Mouse (Mus musculus) thymus, postnatal 36 days (tissue): Measurements from ENCODE around the gene Nmu.

Source experiments
- DNase-seq, 2 experiments: peaks; one replicate each; pipeline ENCODE4 v3.0.0; 2022; ENCODE audit warnings: mixed read lengths in 2 of 2

Gene Nmu

DNA sequence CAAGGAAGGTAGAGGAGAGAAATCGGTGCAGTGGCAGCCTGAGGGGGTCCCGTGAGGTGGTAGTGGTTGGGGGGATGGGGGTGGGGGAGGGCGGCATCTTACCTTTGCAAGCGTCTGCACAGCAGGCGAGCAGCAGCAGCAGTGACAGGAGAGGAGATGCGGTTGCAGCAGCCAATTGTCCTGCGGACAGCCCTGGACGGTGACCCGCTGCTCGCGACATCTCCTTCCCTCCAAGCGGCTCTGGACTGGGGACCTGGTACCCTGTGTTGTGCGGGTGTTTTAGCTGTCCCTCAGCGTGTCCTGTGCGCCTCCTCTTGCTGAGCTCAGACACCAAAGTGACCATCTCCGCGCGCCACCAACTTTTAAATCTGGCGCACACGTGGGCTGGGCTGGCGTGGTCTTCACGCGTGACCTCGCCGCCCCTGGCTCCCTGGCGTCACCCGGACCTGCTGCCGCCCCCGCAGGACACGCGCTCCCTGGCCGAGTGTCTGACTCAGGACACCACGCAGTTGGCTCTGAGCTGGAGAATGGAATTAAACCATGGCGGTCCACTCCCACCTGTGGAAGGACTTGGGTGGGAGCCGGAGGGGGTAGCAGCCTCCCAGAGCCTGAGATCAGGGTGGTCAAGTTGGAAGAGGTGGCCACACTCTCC lies at the start of gene Nmu:
Nmu (minus strand) TSS at position 336 of the 652 bp plus-strand sequence.
- DNase-seq, result no peak

DNA sequence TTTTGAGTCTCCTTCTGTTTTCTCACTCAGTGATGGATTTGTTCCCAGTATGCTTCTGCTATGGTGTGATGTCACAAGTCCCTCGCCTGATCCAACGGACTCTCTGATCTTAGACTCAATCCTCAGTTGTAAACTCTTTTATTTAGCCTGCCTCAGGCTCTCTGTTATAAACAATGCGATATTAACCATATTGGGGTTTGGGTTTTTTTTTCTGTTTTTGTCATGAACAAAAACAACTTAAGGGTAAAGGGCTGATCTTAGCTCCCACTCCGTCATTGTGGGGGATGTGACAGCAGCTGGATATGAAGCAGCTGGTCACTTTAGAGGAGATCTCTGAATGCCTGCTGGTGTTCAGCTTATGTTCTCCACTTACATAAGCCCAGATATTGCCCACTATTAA lies 48.1 kb upstream of the Nmu start:
- no peak for DNase-seq

DNA sequence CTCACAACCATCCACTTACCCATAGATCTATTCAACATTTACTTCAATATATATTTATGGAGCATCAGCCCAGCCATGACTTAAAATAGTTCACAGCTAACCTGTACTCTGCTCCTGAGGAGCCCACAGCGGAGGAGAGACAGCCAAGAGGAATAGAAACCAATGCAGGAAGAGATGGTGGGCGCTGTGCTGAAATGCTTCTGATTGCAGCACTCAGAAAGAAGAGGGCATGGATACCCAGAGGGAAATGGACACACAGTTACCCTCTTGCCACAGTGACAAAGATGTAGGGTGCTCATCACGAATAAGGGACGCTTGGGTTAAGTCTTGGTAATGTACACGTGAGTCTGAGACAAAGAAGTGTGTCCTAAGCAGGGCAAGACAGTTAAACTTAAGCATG lies 30.8 kb upstream of the Nmu start:
- DNase-seq, result no peak

DNA sequence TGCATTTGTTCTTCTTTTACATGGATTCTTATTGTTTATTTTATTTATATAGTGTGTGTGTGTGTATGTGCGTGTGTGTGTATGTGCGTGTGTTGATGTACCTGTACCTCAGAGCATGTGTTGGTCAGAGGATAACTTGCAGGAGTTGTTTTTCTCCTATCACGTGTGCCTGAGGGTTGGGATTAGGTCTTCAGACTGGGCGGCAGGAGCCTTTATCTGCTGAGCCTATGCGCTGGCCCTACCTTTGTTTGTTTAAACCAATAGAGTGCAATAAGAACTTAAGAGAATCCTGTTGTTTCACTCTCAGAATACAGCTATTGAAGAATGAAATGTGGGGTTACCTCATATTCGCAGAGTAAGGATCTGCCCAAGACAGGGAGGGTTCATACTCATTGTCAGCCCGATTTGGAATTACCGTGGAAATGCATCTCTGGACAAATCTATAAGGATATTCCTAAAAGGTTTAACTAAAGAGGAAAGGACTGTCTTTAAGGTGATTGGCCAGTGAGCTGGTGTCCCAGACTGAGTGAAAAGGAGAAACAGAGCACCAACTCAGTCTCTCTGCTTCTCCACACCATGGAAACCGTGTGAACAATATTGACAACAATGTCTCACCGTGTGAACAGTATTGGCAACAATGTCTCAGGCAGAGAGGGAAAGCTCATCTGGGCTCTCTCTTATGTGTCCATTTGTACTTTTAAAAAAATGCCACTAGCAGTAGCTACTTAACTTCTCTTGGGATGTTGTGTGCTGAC lies 25.6 kb upstream of the Nmu start:
- no peak for DNase-seq

DNA sequence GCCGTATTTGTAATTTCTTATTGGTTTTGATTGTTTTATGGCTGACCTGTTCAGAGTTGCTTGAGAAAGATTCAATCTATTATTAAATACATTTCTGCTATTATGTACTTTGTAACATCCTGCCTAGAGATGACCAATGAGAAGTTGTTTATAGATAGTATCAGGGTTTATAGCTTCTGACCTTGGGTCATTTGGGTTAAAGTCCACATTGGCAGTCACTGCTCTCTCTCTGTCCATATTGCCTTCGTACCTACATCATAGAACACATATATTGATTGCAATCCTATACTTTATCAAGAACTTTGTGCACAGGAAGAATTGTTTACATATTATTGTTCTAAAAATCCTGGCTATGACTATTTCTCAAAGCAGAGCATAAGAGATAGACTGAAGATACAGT lies 24.9 kb upstream of the Nmu start:
- DNase-seq, result no peak

DNA sequence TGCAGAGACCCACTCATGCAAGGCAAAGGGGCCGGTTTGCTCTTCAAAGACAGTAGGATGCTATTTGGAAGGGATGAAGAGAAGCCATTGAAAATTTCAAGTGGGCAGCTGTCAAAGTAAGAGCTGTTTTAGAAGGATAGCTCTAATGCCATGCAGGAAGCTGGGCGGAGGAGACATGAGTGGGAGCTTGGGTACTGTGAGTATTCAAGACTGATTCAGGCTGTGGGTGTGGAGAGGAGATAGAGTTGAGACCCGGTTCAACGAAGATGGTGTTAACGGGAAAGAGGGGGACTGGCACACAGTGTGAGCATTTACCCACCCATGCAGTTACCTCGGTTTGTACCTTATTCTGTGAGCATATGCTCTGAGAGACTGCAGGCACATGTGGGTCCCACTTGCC lies 20.1 kb upstream of the Nmu start:
- no peak for DNase-seq

DNA sequence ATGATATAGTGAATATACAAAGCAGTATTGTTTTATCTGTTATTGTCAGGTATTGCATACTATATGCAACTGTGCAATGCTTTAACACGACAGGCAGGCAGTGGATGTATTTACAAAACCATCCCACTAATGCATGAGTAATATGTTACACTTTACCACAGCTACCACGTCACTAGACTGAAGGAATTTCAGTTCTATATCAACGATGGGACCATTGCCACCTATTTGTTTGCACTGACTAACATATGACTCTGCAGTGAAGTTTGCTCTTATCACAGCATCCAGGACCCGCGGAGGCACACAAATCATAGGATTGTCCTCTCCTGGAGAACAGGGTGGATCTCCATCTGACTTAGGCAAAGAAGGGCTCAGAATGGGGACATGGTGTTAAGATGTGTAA lies 18.2 kb upstream of the Nmu start:
- DNase-seq, result no peak

DNA sequence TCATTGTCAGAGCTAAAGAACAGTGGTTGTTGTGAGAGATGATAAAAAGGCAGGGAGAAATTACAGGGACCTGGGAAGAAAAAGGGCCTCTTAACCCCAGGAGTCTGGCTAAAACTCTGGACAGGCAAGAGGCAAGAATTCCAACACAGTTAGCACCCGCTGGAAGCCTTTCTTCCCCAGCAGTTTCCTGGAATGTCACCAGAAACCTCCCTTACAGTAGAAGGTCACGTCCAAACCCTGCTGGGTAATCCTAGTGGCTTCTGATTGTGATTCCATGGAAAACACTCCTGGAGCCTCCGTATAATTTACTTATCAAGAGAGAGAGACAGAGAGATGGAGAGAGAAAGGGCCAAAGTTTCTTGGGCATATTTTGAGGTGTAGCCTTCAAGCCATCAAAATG lies 15.6 kb upstream of the Nmu start:
- DNase-seq, result no peak

DNA sequence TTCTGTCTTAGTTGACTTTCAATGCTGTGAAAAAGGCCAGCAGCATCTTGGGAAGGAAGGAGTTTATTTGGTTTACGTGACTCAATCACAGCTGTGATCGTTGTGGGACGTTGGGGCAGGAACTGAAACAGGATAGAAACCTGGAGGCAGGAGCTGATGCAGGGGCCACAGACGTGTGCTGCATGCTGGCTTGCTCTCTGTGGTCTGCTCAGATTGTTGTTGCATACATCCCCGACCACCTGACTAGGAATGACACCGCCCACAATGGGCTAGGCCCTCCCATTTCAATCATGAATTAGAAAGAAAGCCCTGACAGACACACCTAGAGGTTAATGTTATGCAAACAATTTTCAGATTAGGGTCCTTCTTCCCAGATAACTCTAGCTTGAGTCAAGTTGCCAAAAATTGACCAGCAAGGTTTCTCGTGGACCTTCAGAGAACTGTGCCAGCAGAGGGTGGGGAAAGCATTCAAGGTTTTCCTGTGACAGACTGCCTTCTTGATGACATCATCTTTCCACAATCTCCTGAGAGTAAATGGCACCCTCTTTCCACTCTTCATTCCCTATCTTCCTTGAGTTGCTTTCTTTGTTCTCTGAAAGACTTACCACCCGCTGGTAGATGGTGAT lies 5.7 kb upstream of the Nmu start:
- no peak for DNase-seq

DNA sequence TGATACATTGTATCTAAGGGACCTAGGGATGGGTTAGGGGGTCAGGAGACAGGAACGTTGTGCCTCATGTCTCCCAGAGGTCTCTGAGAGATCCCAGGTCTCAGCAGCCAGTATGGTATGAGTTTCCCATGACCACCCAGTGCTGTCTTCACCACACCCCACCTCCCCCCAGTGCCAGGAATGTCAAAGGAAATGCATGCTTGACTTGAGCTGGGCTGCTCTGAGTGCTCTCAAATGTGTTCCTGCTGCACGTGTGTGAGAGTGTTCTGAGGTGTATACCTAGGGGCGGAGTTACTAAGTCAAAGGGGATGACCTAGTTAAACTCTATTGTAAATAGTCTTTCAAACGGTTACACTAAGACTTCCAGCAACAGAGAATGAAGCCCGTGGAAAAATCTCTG lies 1.8 kb upstream of the Nmu start:
- no peak for DNase-seq

DNA sequence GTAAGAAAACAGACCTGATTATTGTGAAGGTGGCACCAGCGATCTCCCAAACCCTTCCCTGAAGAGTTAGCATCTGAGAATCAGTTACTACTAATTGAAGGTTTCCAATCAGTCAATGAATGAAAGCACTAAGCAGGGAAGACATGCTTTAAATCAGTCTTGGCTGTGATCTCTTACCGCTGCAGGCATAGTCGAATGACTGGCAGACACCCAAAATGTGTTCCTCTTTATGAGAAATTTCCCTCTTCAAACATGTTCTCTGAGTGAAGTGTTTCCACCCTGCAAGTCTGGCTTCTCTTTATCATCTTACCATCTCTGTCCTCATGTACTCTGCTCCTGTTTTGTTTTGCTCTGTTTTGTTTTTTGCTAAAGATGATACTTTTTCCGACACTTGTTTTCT lies 2.8 kb downstream of the Nmu start:
- DNase-seq, result no peak

DNA sequence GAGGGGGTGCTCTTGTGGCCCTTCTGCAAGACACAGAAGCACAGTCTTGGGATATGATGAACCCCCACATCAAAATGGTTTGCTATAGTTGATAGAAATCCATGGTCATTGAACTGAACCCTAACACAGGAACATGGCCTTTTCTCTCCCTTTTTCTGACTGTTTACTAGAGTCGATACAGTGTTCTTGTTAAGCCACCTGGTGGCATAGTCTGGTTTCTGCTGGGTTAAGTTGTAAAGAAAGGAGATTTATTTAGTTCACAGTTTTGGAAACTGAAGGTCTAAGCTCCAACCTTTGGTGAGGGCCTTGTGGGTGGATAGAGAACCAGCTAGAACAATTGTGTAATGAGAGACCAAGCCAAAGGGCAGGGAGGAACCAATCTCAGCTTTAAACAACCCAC lies 3.5 kb downstream of the Nmu start:
- no peak for DNase-seq

DNA sequence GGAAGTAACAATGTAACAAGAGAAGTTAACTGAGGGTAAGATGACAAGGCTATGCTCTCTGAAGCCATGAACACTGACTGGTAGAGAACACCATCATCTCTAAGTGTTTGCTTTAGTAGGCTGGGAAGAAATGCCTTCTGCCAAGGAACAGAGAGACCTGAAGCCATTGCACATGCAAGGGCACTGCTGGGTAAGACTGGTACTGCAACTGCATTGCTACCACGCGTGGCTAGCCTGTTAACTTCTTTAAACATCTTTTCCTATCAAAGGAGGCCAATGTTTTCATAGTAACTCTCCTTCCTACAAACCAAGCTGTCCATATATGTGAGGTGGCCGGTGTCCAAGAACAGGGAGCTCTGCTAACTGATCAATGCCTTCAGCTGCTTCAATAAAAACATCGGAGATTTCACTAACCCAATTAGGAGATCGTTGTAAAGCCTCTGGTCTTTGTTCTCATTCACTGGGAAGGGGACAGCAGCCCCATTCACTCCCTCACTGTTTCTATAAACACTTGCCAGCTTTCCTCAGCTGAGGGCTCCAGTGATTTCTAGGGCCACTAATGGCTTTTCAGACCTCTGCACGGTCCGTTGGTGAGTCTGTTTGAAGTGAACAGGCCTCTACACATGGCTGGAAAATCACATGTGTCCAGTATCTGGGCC lies 11.5 kb downstream of the Nmu start:
- DNase-seq, result no peak

DNA sequence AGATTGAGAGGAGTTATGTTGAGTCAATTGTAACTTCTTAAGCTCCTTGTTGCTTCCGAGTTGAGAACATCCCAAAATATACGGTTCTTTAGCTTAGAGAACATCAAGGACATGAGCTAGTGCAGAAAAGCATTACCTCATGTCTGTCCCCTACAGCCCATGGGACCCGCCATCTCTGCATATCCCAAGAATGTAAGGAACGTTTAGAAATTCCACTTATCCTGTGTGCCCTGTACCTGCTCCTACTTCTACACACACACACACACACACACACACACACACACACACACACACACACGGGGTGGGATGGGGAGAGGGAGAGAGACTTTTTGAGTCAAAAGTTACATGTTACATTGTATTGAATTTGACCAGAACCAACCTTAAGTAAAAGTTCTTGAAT lies 12.1 kb downstream of the Nmu start:
- no peak for DNase-seq

DNA sequence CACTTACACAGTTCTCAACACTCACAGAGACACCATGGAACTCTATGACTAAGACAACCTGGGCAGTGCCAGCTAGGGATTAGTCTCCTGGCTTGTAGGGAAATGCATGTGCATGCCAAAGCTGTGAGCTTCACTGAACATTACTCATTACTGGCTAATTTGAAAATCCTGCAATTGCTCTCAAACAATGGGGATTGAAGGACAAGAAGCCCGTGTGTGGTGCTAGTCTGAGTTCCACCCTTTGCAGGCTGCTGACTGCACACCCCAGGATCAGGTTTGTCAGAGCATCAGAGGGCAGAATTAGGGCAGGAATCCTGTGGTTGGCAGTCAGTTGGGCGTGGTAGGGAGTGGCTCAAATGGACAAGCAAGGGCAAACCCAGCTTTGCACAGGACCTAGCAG lies 17.5 kb downstream of the Nmu start:
- no peak for DNase-seq

DNA sequence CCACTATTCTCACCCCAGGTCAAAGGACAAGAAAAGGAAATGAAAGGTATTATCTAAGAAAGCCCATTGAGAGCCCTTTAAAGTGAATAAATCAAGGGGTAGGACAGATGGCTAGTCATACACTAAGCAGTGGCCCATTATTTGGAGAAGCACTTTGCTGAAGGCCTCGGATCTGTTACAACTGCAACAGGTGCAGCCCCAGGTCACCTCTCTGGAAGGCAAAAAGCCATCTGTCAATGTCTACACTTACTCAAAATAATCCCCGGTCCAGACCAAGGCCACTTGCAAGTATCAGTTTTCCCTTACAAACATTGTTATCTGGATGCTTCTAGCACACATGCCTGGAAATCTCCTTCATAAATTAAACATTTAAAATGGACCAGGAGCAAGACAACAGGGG lies 22.7 kb downstream of the Nmu start:
- DNase-seq, result no peak

DNA sequence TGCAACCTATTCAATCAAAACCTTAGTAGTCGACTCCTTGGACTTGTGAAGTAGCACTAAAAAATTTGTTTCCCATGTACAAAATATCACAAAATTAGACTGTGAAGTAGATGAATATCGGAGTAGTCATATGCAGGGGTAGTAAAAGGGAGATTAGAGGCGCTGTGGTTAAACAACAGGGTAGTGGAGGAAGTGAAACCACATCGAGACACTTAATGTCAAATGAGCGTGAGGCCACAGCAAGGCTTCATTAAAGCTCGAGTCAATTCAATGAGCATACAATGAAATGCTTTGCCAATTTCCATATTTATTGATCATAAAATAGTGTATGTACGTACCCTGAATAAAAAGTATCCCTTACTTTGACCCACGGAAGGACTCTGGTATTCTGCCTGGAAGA lies 26.5 kb downstream of the Nmu start:
- DNase-seq, result no peak

DNA sequence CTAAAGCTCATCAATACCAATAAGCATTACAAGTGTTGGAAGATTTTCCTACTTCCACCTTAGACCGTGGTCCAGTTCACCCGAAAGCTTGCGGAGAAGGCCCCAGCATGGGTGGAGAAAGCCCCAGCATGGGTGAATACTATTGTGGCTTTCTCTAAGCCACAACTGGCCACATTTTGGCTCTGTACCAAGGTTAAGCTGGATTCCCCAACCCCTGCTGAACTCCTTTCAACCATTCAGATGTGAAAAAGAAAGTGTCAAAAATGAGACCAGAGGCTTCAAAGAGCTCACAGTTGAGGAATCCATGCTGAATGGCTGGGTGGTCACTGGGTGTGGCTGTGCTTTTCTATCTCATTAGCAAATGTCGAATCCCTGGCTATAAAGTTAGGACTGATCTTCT lies 29.8 kb downstream of the Nmu start:
- no peak for DNase-seq

DNA sequence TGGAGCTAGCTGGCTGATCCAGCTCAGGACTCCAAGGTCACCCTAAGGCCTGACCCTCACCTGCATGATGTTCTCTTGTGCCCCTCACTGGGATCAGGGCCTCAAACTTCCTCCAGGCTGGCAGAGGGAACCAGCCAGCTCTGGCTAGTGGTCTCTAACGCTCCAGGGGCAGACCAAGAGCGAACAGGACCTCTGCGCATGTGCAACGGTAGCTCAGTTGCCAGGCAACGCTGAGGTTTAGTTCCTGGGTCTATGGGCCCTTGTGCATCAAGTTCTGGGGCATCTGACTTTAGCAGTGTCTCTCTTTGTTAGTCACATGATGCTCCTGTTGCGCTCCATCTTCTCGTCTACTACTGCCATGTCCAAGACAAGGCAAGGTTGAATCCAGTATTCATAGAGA lies 32.6 kb downstream of the Nmu start, which contains the start of gene Pdcl2:
Pdcl2 (minus strand) TSS at position 204 of the 400 bp plus-strand sequence.
- no peak for DNase-seq

DNA sequence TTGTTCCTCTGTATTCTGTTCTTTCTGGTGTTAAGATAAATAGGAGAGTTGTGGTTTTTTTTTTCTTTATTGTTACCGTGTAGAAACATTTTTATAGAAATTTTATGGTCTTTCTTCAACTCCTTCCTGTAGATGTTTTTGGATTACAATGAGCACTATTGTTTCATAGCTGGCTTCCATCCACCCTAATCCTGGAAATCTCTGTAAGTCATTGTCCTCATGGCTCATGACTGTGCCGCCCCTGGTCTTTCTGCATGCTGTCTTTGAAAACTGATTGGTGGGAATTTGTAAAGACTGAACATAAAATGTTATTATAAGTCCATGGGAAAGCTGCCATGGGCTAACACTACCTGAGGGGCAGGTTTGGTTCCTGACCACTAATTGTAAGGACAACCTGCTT lies 36.3 kb downstream of the Nmu start:
- no peak for DNase-seq

DNA sequence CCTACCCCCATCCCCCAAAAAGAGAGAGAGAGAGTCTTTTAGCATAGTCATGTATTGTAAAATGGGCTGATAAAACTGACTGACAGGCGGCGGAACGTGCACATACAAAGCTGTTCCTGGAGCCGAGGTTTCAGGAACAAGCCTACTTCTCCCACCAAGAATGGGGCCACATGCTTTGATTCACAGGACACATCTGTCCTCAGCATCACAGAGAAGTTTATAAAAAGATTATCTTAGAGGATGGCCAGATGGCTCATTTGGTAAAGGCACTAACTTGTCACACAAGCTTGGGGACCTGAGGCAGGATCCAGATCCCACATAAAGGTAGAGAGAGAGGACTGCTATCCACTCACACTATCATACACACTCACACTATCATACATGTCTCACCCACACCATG lies 38.5 kb downstream of the Nmu start:
- no peak for DNase-seq

DNA sequence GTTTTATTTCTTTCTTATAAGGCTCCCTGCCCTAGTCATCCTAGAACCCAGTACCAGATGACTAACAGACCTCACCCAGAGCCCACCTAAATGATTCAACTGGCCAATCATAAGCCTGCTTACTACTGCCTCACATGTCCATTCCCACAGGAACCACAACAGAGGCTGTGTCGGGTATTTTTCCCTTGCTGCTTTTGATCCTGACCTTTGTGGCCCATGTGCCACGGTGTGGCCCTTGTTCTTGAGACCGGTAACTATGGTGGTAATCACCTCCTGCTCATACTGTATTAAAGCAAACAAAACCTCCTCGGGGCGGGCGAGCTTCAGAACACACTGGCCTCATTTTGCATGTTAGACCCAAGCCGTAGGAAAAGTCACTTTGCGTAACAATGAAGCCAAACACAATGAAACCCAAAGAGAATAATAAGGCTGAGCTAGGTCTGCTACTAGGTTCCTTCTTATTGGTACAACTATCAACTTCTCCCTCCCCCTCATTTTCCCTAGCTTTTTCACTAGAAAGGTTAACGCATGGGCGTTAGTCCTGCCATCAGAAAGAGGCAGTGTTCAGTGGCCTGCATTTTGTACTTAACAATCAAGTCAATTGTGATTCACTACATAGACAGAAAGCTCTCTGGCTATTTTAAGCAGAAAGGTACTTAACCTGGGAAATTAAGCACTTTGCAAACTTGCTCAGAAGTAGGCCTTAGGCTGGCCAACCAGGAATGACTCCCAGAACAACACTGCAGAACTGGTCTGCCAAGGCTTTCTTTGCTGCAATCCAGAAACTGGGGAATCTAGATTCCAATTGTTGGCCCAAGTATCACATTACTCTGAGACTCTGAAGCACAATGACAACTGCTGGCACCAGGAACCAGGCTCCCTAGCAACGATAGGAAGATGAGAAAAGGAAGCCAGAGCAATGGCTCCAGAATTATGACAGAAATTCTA lies 42.1 kb downstream of the Nmu start:
- DNase-seq, result no peak

DNA sequence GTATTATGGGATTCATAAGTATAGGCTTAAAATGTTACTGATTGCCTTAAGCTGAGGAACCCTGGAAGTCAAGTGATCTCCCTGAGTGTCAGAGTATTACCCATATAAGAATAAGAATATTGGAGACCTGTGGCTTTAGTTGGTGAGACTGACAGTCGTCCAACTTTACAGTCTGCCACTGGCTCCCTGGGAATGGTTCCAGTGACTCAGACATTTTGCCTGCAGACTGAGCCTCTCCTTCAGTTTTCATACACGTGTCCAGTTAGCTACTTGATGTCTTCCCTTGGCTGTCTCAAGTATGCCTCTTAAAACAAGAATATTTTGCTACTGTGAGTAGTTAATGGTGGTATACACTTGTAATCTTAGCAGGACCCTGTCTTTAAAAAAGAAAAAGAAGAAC lies 55.4 kb downstream of the Nmu start:
- no peak for DNase-seq
